Mouse (Mus musculus) bone marrow, adult 2 months (tissue): ENCODE measurements around the gene Rrp12.

ENCODE experiments used
- CTCF ChIP-seq: fragments of 200-500 bp; IDR thresholded peaks from 2 replicates; pipeline ENCODE4 v1.5.1; 2011; ENCODE audit warnings: low read length, control low read depth; ENCODE audit not compliant: control insufficient read depth, insufficient read depth
- POLR2A ChIP-seq: fragments of 200-500 bp; IDR thresholded peaks from 2 replicates; pipeline ENCODE4 v1.6.1; 2011; ENCODE audit warnings: low read depth, mild to moderate bottlenecking, control low read depth, low read length, borderline replicate concordance; ENCODE audit not compliant: control insufficient read depth

DNA sequence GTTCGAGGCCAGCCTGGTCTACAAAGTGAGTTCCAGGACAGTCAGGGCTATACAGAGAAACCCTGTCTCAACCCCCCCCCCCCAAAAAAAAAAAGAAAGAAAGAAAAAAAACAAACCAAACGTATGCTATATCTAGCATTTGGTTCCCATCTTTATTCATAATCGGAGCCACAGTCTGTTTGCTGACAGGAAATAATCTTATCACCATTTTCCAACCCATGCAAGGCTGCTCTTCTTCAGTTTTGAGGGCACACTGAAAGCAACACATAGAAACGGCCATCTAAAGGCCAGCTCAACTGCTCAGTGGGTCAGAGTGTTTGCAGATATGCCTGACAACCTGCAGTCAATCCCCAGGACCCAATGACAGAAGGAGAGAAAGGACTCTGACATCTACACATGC is 43.5 kb downstream of the Rrp12 start:
- TF ChIP-seq CTCF (no peak), POLR2A (no peak)
